Mouse (Mus musculus) right cerebral cortex, postnatal 36 days (tissue): Measurements from ENCODE around the gene Thap4.
"Not testable (repeated sequence)": the region's sequence is repeated elsewhere in the genome, so short reads cannot be mapped to it uniquely, and the experiment has no call there.

Experiments
- DNase-seq, 2 experiments: peaks; one replicate each; pipeline ENCODE4 v3.0.0; 2022; ENCODE audit warnings: low spot score in 2 of 2, mixed read lengths in 1 of 2

The Thap4 gene

DNA sequence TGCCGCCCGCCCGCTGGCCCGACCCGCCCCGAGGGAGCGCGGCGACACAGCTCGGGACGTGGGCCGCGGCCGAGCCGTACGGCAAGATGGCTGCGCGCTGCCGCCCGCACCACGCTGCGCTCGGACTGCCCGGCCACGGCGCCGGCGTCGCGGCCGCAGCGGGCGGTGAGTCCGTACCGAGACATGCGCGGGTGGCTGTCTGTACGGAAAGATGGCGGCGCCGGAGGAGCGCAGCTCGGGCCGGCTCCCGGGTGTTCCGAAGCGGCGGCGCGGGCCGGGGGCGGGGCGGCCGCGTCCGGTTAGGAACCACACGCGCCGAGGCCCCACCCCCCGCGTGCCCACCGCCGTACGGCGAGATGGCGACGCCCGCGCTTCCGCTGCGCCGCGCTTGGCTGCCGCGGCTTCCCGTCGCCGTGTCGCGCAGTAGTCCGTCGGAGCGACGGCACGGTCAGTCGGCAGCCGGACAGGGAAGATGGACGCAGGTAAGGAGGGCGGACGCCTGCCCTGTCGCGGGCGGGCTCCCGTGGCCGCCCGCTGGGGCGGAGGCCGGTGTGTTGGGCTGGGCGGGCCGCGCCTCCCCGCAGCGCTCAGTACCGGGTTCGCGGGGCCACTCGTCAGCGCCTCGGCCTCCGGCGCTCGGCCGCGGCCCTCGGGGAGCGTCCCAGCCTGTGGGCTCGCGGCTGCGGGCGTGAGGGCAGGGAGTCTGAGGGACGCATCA is at the start of gene Thap4:
Gene Thap4 (minus strand): TSS at position 292 of the 718 bp plus-strand sequence.
- peak; percentile 93 for DNase-seq

DNA sequence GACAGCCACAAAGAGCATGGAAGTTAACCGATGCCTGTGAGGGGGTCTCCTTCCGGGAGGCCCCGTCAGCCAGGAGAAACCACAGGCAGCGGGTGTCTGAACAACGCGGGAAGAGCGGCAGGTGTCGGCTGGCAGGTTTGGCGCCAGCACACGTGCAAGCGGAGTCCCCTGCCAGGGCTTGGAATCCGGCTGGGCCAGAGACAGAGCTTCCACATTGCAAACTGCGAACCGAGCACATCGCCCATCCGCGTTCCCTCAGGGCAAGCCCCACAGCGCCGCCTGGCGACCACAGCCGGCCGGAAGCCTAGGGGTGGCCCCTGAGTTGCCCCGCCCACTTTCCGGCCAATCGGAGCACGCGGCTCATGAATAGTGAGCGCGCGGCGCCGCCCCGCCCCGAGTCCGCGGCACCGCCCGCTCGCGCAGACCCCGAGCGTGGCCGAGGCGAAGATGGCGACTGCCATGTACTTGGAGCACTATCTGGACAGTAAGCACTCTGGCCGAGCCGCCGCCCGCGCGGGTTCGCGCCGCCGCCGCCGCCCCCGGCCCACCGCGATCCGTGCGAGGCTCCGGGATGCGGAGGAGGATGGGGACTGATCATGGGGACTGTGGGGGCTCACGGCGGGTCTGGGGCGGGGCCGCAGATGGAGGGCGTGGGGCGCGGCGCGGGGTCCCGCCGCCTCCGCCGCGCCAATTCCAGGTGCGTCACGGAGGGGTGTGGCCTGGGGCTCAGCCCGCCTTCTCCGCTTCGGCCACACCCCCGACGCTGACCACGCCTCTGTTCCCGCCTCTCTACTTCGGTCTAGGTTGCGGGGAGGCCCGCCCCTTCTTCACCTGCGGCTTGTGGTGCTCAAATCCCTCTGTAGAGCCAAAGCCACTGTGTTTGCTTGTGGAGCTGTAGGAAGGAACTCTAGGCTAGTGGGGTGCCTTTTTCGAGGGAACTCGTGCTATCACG is 49.2 kb upstream of the Thap4 start, which contains the start of gene Ing5:
Gene Ing5 (plus strand): TSS at position 410 of the 952 bp plus-strand sequence.
- peak; percentile 98 to 99 for DNase-seq

DNA sequence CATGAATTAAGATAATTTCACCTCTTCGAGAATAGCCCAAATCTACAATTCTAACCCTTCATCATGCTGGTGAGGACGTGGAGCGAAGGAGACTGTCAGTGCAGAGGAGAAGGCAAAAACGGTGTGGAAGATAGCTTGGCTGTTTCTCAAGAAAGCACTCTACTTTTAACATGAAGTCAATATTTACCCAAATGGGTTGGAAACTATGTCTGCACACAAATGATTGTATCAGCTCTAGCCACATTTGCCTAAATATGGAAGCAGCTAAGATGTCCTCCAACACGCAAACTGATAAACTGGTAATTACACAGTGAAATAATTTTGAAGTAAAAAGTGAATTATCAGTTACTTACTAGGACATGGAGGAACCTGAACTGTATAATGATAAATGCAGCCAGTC is 48.1 kb upstream of the Thap4 start:
- no peak for DNase-seq

DNA sequence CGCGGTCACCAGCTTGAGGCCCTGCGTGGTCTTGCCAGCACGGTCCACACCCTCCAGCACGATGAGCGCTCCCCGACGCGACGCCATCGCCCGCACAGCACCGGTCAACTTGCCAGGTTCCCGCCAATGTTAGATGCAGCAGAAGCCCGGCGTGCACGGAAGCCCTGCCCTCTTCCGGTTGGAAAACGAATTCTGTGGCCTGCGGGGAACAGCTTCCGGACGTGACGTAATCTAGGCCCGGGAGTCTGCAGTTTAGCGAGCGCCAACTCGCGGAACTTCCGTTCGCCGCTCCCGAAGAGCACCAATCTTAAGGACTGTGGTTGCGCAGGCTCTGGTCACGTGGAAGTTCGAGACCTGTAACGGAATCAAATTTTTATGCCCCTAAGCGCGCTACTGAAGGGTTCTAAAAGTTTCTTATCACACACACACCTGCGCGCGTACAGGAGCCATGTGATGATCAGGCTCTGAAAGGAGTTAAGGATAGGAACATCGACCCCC is 47.1 kb upstream of the Thap4 start, which contains the start of gene Dtymk:
Gene Dtymk (minus strand): TSS at position 194 of the 498 bp plus-strand sequence.
- DNase-seq = peak; percentile 89 to 94

DNA sequence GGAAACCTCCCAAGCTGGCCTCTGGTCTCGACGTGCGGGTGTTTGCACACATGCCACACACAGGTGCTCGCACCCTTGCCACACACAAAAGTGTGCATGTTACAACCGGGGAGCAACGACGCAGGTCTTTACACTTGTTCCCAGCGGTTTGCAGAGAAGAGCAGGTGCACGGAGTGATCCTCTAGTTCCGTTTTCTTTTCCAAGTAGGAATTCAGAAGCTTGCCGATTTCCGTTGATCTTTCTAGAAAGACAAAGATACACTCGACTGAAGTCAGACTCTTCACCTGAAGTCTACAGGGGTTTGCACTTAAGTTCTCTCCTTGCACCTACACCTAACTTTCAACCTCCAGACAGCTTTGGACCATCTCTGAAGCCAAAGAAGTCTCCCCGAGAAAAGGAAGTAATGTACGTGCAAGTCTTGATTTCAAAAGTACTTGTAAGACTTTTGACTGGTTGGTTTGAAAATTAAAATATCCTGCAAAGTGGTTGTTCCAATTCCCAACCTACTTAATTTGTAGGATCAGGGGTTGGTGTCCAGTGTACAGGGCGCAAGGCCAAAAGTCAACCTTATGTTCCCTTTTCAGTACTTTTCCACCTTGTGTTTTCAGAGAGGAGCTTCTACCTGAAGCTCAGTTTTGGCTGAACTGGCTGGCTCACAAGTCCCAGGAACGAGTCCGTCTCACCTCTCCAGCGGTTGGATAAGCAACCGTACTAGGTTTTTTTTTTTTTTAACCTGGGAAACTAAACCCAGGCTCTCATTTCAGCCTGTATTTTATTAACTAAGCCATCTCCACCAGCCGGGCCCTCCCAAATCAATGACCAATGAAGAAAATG is 46.2 kb upstream of the Thap4 start:
- no peak for DNase-seq

DNA sequence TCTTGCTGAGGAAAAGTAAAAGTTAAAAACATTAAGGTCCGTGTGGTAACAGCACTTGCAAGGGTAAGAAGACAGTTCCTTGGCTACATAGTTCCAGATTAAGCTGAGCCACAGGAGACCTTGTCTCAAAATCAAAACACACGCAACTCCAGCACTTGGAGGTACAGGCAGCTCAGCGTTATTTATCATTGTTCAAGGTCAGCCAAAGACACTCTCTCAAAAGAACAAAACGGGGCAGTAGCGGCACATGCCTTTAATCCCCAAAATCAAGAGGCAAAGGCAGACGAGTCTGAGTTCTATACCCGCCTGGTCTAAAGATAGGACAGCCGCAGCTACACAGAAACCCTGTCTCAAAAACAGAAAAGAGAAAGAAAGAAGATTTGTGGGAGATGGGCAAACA is 41.2 kb upstream of the Thap4 start:
- no peak for DNase-seq

DNA sequence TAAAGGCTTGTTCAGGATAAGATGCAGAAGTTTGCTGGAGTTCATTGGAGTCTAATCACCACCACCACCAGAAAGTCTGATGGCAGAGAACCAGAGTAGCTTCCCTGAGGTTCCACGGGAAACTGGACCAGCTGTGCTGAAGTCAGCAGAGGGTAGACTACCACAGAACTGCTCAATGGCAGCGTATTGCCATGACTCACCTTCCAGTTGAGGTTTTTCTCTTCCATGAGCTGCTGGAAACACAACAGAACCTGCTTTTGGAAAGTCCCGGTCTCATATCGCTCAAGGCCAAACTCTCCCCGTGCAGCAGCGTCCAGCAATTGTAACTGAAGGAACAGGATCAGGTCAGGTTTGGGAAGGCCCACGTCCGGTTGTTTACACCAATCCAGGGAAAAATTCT is 39.9 kb upstream of the Thap4 start:
- DNase-seq = no peak

DNA sequence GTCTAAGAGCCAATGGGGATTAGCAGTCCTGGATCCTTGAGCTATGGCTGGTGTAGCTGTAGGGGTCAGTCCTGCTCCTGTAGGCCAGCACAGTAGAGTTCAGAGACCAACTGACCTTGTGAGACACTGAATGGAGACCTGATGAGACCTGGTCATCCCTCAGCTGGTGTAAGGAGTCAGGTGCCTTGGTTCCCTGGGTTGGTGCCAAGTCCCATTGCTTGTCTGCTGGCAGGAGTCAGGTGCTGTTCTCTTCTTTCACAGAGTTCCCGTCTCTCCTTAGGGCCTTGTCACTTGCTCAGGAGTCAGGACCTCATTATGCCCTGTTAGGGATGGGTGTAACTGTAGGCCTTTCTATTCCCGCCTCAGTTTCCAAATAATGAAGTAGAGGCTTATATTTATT is 32.2 kb upstream of the Thap4 start:
- no peak for DNase-seq

DNA sequence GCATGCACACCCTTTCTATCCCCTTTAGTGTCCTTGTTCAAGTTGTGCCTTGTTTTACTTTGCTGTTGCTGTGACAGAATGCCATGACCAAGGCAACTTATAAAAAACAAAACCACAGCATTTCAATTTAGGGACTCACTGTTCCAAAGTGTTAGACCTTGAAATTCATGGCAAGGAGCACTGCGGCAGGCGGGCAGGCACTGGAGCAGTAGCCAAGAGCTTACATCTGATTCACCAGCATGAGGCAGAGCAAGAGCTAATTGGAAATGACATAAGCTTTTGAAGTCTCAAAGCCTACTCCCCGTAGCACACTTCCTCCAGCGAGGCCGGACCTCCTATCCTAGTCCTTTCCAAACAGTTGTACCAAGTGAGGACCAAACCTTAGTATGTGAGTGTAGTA is 22.0 kb upstream of the Thap4 start:
- DNase-seq = no peak

DNA sequence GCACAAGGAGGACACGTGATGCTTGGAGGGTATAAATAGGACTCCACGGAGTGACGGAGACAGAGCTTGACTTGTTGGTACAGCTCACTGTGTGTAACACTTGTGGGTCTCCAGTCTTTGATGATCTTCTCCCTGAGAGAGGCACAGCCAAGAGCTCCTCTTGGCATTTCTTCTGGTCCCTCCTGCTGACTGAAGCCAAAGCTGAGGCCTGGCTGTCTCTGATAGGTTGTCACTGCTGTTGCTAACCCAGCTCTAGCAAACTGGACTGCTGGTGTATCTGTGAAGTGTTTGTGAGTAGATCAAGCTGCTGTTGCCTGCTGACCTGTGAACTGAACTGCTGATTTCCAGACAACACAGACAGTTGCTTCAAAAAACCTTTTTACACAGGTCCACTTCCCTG is 15.2 kb upstream of the Thap4 start:
- no peak for DNase-seq

DNA sequence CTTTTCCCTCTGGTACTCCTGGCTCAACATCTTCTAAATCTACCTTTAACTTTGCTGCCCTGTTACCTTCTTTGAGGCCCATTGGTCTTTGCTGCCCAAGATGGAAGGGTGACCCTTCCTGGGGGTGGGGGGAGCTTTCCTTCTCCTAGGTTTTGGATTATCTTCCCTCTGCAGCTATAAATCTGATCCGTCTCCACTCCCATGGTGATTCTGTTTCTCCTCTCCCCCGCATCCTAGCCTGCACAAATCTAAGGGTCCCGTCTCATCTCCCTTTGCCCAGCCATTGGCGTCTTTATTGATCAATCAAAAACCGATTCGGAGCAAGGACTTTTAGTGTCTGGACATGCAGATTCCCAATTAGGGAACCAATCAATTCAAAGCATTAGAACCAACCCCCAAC is 12.9 kb upstream of the Thap4 start:
- no peak for DNase-seq

DNA sequence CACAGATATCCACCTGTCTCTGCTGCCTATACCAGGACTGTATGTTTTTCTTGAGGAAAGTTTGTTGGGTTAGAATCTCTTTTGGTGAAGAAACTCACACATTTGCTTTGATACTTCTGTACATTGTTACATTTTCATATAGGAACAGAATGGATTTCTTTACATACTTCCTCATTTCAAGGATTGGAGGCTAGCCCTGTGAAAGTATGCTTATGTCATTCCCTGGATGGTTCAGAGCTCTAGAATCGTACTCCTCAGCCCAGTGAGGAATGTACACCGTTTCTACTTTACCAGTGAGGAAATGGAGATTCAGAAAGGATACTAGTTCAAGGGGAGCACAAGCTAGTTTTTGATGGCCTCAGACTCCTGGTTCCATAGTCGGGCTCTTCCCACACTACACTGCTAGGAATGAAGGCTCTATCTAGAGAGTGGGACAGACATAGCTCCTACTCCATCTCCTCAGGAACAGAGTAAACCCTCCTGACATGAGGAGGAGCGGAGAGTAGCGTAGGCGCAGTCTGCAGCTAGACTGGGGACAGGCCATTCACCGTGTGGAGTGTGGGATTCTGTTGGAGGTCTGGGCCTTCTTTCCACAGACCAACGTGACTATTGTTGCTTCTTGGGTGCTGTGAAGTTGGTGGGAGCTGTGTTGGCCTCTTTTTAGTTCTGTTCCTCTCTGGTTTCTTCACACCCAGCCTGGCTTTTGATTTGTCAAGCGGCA is 10.4 kb upstream of the Thap4 start:
- DNase-seq = peak in 1 of 2 experiments; percentile 22

DNA sequence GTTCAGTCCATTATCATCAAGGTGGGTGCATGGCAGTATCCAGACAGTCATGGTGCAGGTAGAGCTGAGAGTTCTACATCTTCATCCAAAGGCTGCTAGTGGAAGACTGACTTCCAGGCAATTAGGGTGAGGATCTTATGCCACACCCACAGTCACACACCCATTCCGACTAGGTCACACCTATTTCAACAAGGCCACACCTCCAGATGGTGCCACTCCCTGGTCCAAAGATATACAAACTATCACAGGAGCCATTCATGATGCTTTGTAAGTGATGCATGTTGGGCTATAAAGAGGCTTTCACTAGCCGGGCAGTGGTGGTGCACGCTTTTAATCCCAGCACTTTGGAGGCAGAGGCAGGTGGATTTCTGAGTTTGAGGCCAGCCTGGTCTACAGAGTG is 8.9 kb upstream of the Thap4 start:
- not testable (repeated sequence) for DNase-seq

DNA sequence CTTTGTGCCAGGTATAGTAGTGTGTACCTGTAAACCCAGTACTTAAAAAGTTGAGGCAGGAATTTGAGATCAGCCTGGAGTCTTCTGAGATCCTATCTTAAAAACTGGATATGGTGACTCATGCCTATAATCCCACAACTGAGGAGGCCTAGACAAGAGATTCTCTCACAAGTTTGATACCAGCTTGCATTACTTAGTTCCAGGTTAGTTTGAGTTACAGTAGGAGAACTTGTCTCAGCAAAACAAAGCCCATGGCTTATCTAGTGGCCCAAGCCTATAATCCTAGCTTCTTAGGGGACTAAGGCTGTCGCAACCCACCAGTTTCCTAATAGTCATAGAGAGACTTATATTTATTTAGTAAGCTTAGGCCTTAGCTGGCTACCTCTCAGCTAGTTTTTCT is 5.4 kb upstream of the Thap4 start:
- no peak for DNase-seq

DNA sequence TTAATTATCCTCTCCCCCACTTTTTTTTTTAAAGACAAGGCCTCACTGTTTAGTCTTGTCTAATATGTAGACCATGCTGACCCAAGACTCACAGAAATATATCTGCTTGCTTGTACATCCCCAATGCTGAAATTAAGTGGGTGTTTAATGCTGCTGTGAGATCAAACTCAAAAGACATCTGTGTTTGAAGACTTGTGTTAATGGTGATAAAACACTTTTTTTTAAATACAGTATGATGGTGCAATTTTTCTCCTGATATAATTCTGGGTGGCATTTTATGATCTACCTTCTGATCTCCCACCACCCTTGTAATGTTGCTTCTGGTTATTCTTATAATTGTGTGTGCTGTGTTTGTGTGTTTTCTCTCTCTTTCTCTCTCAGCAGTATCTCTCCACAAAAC is 1.5 kb upstream of the Thap4 start:
- DNase-seq = no peak

DNA sequence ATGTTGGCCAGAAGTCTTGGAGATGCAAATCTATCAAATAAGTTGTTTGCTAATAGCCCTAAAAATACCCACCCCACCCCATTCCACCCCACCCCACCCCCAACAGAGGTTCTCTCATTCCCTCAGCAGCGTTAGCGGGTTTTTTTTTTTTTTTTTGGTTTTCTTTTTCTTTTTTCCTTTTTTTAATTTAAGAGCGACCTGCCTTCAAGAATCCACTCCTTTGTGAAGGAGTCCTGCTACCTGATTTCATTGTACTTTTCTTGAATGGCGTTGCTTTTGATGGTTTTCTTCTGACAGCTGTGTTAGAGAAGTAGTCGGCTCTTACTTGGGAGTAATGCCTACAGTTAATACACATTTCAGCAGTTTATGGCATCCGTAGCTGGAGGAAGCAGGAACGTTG is 954 bp upstream of the Thap4 start:
- no peak for DNase-seq

DNA sequence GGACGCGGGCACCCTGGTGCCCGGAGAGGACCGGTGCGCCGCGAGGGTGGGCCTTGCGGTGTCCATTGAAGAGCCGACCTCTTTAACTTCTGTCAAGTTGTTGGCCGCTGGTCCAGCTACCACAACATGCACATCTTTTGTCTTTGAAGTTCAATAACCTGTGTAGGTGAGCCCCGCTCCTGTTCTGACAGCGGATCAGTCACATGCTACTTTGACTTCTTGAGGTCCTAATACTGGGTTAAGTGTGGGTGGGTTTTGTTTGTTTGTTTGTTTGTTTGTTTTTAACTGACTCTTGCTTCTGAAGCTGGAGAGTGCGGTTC is 587 bp upstream of the Thap4 start:
- DNase-seq = peak in 1 of 2 experiments; percentile 13

DNA sequence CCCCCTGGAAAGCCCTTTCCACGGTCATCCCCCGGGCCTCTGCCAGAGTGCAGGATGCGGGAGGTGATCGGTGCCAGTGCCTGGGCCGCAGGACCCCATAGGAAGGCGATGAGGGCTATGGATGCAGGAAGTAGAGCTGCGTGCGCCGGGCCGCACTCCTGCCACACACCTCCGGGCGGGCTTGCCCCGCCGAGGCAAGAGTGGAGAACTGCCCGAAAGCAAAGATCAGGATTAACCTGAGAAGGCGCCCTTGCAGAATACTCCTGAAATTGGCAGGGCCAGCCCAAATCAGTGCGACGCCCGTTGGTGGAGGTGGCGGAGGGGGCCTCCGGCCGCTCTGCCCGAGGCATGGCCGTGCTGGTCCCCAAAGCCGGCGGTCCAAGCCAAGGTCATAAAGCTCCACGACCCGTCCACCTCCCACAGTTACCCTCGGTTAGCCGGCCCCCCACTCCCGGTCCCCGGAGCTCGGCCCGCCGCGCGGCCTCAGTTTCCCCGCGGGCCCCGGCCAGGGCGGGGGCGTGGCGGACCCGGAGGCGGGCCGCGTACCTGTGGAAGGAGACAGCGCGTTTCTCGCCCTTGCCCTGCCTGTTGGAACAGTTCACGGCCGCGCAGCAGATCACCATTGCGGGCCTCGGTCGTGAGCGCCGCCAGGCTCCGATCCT is 622 bp downstream of the Thap4 start:
- peak in 1 of 2 experiments; percentile 14 for DNase-seq

DNA sequence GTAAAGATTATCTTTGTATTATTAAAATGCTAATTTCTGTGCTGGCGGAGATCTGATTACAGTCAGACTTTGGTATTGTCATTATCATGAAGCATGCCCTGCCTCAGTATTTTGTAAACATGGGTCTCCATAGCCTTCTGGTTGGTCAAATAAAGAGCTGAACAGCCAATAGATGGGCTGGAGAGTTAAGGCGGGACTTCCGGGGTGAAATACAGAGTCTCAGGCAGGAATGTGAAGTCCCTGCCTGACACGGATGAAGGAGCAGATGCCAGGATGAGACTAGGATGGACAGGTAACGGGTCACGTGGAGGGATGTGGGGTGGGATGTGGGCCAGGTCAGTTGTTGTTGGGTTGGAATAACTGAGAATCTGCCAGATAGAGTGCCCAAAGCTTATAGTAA is 3.4 kb downstream of the Thap4 start, which contains the start of gene Atg4b:
Gene Atg4b (plus strand): TSS at position 211 of the 400 bp plus-strand sequence.
- no peak for DNase-seq

DNA sequence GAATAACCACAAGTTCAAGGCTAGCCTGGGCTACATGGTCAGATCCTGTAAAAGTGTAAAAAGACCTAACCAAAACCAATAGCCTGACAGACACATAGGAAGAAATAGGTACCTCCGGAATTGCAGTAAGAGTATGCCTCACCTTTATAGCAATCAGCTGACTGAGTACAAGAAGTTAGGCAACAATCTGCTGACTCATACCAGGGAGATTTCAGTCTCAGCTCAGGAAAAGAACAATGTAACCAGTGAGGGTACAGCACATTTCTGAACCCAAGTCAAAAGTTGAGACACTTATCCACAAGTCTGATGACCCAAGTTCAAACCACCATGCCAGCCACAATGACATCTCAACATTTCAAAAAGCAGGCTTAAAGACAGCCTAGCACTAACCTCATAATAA is 6.1 kb downstream of the Thap4 start:
- no peak for DNase-seq
